Mouse (Mus musculus): ENCODE measurements at regions not wholly inside any gene's neighbourhood (a gene's known extent, or its start where the extent isn't known, plus 50 kb on each side); places are given as distances from the start of the nearest gene placed in this dataset.

- no peak for DNase-seq
Measured at GRCm38 (mm10) chr13:102533784-102534183, 159.6 kb upstream of the Cd180 start.

DNA sequence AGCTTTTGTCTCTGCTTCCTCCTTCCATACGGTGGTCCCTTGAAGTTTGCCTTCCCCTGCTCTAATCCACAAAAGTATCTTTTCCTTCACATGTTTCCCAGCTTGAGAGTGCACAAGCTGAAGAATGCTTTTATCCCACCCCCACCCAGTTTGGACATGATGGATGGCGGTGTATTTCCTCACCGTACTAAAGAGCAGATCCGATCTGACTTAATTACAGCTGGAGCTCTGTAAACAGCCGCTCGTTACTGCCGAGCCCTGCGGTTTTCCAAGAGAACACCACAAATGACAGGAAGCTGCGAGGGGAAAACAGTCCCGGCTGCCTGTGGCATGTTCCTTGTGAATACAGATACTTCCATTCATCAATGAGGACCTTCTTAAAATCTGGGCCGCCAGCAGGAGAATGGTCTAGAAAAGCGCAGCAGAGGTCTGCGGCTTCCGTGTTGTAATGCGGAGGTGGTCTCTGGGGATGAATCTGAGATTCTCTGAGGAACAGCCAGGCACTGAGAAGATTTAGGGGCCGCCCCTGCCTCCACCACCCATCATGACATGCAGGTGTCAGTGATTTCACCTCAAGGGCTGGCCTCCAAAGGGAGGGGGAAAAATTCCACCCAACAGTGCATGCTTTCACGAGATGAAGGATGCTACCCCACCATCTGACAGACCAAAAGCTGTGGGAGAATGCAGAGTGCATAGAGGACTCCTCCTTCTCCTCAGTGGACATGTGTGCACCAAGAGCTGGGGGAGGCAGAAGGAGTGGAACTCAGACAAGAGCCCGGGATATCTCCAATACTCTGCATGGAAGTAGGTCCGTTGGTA, 155.7 kb upstream of the Cd180 start:
- peak; percentile 5 for DNase-seq

DNA sequence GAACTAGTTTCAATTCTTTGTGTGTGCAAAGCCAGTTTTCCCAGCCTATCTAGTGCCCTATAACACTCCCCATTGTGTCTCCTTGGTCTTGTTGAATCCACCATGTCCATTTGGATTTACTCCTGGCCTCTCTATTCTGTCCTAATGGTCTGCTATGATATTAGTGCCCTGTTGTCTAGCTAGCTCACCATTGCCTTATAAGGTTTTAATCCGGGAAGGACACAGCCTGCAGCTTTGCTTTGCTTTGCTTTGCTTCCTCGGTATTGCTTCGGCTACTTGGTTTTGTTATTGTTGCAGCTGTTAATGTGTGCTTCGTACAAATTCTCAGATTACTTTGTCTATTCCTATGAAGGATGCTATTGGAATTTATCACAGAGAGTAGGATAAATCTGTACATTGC, 152.9 kb upstream of the Cd180 start:
- DNase-seq, result no peak

DNA sequence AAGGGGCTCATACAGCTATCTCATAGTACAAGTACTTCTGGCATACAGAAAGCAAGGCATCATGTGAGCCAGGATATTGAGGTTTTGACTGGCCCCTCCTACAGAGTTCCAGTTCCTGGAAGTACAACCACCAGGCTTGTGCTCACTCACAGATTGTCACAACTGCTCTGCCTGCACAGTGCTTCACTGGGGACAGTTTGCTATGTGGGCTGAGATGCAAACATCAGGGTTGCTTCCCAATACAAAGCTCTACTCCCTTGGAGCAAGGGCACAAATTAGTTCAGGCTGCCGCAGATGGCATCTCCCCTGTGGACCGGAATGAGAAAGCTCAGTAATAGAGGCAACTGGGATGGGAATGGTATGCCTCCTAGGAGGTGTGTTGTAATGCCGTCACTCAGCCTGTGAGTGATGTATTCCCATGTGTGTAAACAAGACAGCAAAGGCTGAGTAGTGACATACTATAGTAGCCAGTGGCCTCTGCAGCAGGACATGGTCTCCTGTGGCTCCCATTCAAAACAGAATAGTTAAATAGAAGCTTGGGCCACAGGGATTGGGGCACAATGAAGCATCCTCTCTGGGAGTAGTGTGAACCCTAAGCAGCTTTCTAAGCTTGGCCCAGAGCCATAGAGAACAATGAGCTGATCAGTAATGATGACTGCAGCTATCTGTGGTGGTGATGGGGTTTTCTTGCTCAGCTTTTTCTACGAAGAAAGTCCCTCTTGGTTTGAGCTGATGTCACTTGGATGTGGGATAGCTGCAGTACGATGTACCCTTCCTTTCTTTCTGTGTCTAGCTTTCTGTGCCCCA, 148.8 kb upstream of the Cd180 start:
- no peak for DNase-seq

GRCm38 (mm10) chr13:102545845-102546615, 147.3 kb upstream of the Cd180 start:
- DNase-seq, result no peak

GRCm38 (mm10) chr13:102548252-102548651, 145.1 kb upstream of the Cd180 start:
- no peak for DNase-seq

GRCm38 (mm10) chr13:102566846-102567572, 126.3 kb upstream of the Cd180 start:
- no peak for DNase-seq

- no peak for DNase-seq
Measured at GRCm38 (mm10) chr13:102569580-102569979, 123.8 kb upstream of the Cd180 start.

GRCm38 (mm10) chr13:102570286-102570685, 123.1 kb upstream of the Cd180 start:
- no peak for DNase-seq

DNA sequence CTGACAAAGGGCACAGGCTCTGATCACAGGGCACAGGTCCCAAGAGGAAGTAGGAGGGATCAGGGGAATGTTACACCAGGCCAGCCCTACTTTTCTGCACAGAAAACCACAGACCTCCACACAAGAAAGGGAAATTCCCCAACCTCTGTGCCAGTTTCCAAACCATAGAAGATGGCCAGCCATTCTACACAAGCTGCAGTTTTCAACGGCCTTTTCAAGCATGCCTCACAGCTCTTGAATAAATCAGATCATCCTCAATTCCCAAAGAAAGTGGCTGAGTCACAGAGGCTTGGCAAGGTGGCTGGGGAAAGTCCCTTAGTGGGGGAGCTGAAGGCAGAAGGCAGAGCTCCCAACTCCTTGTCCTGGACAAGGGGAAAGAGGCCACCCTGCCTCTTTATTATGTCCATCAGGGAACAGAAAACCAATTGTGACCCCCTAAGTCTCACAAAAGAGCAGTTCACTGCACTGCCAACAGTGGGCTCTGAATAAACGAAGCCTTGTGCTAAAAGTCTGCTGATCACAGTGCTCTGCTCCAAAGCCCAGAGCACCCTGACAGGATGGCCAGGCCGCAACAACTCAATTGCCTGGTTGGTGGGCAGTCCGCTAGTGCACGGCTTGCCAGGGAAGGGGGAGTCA, 120.0 kb upstream of the Cd180 start:
- no peak for DNase-seq

- DNase-seq, result no peak
Measured at GRCm38 (mm10) chr13:102576871-102577662, 116.3 kb upstream of the Cd180 start.

GRCm38 (mm10) chr13:102578811-102579210, 114.5 kb upstream of the Cd180 start:
- no peak for DNase-seq

DNA sequence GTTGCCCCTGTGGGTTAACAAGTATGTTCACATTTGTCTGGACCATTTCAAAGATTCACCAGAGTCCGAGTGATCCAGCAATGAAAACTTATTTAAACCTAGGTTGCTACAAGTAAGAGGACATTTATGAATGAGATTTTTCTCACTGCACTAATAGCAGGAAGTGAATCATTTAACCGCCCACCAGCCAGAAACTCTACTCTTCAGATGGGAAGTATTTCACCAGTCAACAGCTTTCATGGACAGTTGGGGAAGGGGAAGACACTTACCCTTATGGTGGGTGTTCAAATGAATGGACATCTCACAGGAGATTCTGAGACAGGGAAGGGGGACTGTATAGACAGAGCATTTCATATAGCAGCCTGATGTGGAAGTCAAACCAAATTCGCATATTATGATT, 113.7 kb upstream of the Cd180 start:
- no peak for DNase-seq

DNA sequence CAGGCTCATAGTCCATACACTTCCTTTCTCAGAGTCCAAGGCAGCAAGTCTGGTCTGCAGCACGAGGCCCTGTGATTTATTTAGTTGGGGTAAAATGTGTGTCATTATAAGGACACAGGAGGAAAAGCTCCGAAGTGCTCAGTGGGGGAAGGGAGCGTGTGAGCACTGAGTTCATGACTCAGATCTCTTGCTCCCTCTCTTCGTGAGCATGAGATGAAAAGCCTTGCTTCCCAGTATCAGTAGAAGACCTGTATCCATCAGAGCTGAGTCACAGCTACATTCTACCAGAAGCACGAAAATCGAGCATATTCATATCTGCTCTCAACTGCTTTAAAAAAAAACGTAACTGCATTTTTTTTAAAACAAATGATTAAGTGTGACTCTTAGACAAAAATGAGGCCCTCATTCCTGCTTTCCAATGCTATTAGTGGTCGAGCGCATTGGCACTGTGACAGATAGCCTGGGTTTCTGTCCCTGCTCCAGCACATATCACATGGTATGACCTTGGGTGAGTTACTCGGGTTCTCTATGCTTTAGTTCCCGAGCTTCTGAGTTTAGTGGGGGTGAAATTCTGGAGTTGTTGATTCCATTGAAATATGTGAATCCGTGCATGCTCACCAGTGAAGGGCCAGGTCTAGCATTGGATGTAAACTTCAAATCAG, 109.2 kb upstream of the Cd180 start:
- DNase-seq, result no peak

DNA sequence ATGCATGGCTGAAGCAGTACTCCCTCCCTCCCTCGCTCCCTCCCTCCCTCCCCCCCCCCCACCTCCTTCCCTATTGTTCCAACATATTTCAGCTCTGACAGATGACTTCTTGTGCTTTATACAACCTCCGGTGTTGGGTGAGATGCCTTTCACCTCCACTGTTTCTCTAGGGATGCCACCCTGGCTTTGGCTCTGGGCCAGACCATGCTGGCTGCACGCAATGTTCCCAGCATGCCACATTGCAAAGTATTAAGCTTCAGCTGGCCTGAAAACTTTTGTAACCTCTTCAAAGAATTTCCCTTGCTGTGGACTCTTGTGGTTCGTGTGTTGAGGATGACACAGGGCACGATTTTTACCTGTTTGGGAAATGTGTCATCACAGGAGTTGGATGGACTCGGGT, 107.1 kb upstream of the Cd180 start:
- DNase-seq, result no peak

DNA sequence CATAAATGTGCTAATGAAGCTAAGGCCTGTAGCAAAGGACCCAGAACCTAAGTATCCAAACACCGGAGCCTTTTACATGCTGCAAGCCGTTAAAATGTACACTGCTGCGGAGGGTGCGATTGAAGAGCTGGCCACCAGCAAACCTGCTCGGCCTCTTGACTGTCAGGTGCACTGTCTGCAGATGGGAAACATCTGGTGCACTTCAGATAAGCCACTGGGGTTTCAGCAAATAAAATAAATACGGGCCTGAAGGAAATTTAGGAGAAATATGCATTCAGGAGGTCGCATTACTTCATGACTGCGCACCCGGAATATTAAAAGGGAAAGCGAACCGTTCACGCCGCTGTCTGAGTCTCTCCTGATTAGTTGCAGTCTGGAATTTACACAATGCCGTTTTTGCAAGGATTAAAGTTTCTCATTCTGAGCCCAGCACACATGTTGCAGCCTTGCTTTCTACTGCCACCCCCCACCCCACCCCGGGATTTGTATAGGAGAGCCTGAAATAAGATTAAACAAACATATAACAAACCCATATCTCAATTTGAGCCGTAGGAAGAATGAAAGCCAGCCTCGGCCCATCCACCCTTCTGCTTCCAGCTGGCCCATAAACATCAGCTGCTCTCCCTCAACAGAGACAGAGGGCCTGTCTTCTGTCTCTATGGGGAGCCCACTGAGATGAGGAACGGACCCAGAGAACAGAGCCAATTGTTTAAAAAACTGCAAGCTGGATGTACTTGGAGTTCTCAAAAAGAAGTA, 103.5 kb upstream of the Cd180 start:
- DNase-seq, result no peak

- DNase-seq, result no peak
Measured at GRCm38 (mm10) chr13:102591803-102592537, 101.4 kb upstream of the Cd180 start.

GRCm38 (mm10) chr13:102593405-102594200, 99.8 kb upstream of the Cd180 start:
- no peak for DNase-seq
